Mouse (Mus musculus) retina, adult 2 months (tissue): ENCODE data around the gene Lamb3.

Experiments used
- DNase-seq: peaks from one replicate; pipeline ENCODE4 v3.0.0-alpha.2; 2012; ENCODE audit warnings: low read depth, low spot score

Gene Lamb3

DNA sequence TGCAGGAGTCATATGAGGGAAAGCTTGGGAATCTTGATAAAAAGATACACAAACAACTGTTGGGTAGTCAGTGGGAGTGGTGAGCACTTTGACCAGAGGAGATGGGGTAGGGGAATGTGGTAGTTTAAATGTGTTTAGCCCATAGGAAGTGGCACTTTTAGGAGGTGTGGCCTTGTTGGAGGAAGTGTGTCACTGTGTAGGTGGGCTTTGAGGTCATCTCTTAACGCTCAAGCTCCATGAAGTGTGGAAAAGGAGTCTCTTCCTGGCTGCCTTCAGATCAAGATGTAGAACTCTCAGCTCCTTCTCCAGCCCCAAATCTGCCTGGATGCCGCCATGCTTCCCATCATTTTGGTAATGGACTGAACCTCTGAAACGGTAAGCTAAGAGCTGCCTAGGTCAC, at the start of gene Lamb3:
Gene Lamb3 (plus strand): TSS at position 197 of the 400 bp plus-strand sequence.
- no peak for DNase-seq

DNA sequence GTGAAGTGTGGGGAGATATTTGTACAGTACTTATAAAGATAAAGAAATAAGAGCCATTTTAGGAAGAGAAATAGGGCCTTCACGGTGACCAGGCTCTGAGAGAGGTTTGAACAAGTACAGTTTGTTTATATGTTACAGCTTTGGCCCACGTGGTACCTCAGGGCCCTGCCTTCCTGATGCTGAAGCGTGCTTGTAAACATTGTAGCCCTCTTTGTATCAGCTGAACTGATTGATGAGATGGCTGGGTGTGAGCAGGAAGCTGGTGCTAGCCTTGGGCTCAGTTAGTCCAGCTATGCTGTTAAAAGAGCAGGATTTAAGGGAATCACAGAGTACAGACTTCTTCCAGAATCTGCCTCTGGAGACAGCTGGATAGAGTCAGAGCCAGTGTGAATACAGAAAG, 48.3 kb upstream of the Lamb3 start:
- no peak for DNase-seq

DNA sequence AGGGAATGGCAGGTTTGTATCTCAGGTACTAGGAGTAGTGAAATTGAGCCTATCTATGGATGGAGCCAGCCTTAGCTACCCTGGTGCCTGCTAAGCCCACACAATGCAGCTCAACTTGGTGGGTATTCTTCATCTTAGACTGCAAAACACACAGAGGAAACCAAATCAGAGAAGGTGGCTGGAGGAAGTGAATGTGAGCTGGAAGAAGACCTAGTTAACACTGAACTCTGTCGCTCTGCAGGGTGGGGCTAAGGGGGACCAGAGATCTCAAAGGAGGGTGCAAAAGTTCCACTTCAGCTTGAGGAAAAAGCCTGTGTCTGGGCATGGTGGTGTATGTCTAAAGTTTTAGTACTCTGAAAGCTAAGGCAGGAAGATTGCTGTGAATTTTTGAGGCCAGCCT, 47.9 kb upstream of the Lamb3 start:
- DNase-seq: no peak

DNA sequence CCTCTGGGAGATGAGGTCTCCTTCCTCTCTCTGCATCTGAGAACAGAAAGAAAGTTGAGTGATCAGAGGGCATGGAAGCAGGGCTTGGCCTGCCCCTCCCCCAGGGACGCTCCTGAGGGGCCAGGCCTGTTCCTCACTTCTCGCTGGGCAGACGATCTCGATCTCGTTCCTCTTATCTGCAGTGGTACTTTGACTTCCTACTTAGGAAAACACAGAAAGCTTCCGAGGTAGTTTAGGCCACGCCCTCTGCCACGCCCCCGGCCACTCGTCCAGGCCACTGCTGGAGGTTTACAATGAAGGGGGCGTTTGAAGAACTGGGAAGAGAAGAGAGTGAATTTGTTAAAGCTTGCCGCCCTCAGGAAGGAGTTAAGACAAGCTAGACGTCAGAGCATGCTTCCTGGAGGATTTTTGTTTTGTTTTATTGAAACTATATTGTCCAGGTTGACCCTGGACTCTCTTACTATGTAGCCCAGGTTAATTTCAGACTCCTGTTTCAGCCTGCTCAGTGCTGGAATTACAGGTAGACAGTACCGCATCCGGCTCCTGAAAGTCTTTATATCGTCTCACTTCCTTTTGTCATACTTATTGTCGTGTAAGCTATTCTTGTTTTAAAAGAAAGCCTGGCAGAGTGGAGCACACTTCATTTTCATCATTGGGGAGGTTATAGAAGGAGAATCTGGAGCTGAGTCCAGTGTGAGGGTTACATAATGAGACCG, 47.0 kb upstream of the Lamb3 start:
- no peak for DNase-seq

DNA sequence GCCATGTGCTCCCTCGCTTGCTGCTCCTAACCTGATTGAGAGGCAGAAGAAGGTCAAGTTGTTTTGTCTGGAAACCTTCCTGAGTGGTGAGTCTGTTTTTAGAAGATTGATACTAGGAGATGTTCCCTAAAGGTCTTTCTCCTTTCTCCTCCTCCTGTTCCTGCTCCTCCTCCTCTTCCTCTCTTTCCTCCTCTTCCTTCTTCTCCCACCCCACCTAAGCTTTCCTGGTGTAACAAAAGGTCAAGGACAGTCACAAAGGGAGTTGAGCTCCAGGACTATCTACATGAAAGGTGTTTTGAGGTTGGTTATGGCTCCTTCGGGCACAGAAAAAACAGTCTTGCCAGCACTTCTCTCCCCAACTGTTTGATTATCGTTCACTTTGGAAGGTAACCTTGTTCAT, 39.8 kb upstream of the Lamb3 start, which contains the start of gene A130010J15Rik:
Gene A130010J15Rik (plus strand): TSS at position 301 of the 400 bp plus-strand sequence.
- no peak for DNase-seq

DNA sequence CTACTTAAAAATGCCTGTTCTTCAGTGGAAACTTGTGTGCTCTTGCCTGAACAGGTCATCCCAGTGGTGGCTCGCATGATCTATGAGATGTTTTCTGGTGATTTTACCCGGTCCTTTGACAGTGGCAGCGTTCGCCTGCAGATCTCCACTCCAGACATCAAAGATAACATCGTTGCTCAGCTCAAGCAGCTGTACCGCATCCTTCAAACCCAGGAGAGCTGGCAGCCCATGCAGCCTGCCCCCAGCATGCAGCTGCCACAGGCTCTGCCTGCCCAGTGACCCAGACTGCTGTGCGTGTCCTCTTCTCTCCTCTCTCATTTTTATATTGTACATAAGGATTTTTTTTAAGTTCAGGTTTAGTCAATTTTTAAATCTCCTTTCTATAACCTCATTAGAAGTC, 38.3 kb upstream of the Lamb3 start:
- DNase-seq: no peak

DNA sequence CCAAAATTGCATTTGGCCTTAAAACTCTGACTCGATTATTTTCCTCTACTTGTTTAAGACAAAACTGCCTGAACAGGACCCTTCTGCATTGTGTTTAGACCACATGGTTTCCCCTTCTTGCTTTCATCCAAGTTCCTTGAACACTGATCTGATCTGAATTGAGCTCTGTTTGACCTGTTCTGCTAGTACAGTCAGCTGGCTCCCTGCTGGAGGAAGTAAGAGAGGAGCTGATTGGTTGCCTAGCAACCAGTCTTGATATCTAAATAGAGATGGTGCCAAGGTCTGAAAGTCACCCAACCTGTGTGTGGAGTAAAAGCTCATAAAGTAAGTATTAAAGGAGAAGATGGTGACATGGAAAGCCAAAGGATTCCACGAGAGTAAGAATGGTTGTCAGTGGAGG, 37.6 kb upstream of the Lamb3 start:
- no peak for DNase-seq

DNA sequence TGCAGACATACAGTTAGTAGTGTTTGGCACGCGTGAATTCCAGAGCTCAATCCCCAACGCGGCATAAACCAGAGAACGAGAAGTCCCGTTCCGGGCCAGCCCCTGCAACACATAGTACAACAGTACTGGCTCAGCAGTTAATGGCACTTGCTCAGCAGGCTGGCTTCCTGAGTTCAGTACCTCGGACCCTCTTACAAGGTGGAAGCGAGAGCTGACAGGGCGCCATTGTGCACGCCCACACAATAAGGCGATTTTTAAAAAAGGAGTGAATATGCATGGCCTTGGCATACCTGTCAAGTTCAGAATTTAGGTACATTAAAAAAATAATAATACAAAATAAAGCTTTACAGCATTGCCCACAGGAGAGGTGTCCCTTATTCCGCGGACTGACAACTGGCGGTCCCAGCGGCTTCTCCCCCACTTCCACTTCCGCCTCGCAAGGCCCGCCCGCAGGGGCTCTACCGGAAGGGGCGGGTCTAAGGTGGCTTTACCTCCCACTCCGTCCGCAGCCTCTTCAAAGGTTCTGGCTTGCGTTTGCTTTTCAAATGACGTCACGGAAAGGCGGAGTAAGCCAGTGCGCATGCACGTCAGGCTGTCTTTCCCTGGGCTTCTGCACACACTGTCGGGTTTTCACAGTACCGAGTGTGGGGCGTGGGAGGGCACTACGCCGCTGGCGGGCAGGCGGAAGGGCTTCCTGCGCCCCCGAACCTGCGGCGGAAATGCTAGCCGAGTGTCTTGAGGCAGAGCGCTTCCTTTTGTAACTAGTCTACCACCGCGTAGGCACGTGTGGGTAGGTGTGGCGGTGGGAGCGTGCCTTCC, 34.3 kb upstream of the Lamb3 start:
- DNase-seq: peak; percentile 98

DNA sequence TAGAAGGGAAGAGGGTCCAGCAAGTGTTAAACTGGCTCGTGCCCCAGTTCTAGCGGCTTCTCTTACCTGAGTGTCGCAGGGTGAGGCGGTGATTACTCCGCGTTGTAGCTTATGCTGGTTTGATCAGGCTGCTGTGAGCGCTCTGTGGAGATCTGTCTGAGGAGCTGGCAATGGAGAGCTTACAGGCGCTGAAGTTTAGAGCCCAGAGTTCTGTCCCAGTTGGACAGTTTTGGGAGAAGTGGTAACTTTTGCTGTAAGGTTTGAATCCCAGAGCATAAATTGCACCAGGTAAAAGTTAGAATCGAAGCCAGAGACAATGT, 33.7 kb upstream of the Lamb3 start:
- no peak for DNase-seq

DNA sequence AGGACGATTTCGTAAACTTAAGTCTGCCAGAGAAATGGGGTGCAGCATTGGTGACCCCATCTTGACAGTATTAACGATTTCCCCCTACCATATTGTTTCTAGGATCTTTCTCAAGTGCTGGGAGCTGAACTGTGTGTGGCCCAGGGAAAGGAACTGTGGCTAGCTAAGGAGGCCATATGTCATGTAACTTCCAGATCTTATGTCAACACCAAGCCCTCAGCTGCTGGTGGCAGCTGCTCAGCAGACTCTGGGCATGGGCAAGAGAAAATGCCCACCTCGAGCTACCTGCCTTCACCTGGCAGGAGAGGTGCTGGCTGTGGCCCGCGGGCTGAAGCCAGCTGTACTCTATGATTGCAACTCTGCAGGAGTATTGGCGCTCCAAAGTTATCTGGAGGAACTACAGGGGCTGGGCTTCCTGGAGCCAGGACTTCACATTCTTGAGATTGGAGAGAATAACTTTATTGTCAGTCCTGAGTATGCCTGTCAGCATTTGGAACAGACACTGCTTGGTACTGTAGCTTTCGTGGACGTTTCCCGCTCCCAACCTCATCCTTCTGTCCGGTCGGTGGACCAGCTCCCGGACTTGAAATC, 33.3 kb upstream of the Lamb3 start:
- no peak for DNase-seq

DNA sequence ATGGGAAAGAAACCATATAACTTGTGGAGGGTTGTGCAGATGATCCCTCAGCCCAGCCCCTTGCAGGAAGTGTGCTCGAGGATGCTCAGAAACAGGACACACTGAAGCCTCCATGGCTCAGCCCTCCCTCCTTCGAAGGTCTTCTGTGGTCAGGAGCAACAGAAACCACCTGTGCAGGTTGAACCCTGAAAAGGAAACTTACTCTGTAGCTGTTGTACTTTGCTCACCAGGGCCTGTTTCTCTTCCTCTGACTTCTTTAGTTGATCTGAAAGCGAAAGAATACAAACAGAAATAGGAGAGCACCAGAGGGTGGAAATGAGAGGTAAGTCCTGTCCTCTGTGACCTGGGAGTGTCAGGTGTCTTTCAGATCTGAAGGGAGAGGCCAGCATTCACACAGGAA, 26.4 kb upstream of the Lamb3 start:
- DNase-seq: no peak

DNA sequence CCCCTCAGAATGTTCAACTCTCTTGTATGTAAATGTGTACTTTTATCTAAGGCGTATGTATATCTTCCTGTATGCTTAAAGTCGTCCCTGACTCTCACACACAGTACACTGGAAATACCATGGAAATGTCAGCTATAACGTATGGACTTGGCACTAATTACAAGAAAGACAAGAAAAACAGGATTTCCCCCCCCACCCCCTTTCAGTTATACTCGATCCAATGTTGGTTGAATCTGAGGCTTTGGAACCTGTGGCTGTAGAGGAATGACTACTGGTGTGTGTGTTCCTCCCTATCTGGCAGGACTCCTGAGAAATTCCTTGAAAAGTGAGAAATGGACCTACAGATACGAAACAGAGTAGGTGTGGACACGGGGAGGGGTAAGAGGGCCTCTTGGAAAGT, 19.2 kb upstream of the Lamb3 start:
- DNase-seq: no peak

DNA sequence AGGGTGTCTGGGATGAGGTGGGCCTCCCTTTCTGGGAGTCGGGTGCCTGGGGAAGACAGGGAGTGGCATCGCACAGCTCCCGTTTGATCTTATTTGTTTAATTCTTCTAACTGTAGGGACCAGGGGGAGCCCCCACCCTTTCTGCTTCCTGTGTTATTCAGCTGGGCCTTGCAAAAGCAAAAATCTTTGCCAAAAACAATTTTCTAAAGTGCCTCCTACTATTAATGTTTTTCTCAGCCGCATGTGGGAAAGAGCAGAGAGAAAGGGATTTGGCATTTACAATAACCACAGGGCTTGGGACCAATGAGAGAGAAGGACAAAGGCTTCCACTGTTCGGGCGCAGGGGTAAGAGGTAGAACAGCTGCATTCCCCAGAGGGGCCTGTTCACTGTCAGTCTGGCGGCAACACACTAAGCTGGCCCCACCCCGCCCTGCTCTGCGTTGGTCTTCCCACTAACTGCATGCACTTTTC, 18.3 kb upstream of the Lamb3 start:
- DNase-seq: no peak

DNA sequence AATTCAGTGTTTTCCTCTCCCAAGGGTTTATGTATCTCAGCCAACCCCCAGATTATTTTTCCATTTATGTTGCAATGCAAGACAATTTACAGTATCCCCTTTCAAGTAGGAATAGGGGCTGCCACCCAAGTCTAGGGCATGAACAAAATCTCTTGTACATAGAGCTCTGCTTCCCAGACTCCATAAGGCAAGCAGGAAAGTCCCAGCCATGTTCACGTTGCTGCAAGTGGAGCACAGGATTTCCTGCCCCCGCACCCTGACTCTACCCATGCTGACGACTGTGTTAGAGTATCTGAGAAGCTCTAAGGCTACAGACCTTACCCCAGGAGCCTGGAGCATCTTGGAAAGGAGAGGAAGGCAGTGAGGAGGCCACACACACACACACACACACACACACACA, 17.7 kb upstream of the Lamb3 start:
- no peak for DNase-seq

DNA sequence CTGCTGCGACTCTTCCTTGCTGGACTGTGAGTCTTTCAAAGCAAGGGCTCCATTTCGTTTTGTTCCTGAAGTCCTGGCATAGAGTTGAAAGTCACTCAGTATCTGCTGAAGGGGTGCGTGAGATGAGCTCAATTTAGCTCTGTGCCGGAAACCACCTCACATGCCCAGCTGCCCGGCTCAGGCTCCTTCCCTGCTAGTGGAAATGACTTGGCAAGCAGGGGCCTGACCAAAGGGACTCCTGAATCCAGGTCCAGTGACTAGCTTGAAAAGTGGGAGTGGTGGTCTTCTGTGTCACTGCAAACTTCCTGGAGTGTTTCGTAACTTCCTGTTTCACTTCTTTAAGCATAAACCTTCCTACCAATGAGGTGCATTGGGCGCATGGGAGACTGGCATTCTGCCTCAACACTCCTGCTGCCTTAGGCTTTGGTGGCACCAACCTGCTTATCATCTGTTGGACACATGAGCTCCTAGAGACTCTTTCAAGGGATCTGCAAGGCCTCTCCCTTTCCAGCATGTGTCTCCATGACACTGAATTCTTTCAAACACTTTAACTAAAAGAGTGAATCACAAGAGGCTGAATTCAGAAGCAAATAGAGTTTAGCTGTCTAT, 15.7 kb upstream of the Lamb3 start:
- no peak for DNase-seq

DNA sequence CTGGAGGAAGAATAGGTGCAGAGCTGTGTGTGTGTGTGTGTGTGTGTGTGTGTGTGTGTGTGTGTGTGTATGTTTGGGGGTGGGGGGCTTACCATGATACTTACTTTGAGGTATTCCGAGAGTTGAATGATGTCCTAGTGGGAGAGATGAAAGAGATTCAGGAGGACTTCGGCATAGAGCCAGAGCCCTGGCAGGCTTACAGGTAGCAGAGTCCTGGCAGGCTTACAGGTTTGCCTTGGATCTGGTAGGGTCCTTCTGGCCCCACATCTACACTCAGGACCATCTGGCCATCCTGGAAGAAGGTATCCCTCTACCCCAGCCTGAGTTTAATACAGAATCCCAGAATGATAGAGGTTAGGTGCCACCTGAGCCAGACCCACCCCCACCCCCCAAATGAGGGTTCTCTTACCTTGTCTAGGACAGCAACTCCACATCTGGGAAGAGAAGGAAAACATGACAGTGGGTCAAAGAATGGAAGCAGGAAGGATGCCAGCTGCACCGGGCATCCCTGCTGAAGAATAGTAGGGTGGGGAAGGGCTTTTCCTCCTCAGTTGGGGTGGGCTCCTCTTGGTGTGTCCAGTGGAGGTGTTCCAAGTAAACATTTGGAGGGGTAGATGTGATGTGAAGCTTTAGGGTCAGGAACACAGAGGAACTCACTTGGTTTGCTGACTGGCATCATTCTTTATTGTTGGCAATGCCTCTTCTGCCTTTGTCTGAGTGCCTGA, 12.9 kb upstream of the Lamb3 start:
- DNase-seq: no peak

DNA sequence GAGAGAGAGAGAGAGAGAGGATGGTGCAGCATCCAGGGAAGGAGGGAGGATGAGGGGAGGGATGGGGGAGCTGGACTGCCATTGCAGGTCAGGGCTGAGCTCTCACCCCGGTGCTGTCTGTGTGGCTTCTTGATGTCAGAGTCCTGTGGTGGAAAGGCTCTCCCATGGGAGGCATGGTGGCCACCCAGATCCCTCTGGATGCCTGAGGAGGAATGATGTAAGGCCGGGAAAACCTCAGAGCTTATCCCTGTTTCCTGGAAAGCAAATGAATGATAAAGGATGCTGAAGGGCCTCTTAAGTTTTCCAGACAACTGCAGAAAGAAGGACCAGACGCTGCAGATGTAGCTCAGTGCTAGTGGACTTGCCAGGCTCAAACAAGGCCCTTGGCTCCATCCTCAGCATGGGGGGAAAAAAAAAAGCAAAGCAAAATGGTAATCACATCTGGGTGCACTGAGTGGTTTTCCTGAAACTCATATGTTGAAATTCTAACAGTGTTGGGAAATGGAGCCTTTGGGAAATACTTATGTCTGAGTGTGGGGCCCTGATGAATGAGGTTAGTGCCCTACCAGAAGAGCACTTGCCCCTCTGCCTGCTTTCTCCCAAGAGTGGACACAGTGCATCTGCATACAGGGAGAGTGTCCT, 12.2 kb upstream of the Lamb3 start:
- no peak for DNase-seq

DNA sequence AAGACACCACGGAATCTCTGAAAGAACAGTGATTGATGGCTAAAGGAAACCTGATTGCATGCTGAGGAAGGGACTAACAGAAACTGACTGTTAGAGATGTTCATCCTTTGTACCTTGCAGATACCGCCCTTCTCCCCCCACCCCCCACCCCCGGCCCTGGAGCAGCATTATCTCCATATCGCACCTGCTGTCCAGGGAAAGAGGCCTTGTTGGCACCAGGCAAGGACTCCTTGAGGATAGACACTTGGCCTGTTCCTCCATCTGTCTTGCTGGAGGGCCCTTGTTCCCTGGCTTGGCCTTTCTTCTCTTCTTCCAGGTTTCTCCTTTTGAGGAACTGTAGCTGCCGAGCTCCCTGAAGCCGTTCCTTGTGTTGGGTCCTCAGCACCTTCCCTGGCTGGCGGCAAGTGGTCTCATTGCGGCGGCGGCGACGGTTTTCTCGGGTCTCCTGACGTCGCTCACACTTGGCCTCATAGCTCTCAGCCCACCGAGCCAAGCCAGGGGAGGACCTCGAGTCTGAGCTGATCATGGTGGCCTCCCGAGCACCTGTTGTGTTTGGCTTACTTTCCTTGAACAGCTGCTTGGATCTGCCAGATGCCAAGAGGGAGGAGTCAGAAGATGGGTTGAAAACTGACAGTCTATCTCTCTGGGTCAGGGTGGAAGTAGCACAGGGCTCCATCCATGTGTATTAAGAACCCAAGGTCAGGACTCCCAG, 9.8 kb upstream of the Lamb3 start:
- DNase-seq: no peak

DNA sequence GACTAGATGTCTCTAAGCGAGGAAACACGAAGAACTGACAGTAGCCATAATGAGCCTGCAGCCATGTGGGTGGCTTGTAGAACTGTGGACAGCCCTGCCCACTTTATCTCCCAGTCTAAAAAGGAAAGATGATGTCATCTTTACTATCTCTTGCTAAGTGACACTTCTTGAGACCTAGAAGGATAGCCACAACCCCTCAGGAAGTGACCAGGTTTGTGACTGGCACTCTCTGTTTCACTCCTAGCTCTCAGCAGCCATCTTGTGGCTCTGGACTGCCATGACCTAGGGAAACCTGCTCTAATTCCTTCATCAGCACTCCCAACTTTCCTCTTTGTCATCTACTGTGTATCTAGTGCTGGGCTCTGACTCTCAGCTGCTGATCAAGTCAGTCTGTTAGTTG, 9.2 kb upstream of the Lamb3 start:
- no peak for DNase-seq

DNA sequence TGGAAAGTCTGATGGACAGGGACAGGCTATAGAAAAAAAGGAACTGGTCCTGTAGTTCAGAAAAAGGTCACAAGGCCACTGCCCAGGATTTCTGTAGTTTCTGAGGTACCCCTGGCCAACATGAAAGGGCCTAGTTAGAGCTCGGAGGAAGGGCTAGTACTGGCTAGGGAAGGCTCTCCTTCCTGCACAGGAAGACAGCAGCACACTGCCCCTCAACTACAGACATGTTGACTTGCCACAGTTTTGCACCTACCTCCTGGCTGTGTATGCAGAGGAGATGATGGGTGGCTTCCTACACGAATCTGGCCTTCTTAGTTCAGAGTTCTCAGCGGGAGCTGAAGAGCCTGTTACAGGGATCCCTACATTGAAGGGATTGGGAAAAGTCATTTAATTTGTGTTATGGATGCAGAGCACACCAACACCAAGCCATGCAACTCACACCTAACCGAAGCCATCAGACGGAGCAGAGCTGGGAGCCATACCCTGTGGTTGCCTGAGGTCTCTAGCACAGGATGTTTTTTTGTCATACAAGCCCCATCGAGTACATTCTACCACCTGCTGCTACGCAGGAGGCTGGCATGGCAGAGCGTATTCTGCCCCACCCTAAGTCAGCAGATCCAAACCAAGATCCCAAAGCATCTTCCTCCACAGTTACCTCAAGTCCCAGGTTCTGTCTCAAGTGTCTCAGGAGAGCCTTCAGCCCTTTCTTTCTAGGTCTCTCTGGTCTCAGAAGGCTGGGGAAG, 6.7 kb upstream of the Lamb3 start:
- no peak for DNase-seq
